Mouse (Mus musculus) E14TG2a.4 (cell line): ENCODE measurements around the gene Csk.

Experiments used
- CTCF ChIP-seq: conservative IDR thresholded peaks from 2 replicates; pipeline ENCODE4 v1.5.1; 2014; ENCODE audit warnings: low read length
- NANOG ChIP-seq: IDR thresholded peaks from 2 replicates; pipeline ENCODE4 v1.6.1; 2014; ENCODE audit warnings: borderline replicate concordance, low read length, mixed read lengths
- POU5F1 ChIP-seq: IDR thresholded peaks from 2 replicates; pipeline ENCODE4 v1.6.1; 2014; ENCODE audit warnings: low read length, borderline replicate concordance

DNA sequence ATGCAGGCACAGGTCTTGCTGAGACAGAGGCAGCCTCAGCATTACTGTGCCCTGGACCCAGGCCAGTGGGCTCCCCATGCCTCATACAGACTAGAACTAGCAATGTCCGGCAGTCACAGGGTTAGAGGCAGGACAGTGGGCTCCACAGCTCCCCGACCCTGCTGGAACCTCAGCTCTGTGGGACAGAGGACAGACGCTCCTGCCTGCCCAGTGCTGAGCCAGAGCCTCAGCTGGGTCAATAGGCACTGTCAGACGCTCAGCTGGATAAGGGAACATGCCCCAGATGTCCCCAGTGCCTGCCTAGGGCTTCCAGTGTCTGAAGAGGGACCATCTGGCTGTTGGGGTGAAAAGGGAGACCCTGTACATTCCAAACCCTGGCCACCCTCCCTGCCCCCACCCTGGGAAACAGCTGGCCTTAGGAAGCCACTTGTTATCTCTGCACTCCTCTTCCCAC, 55.5 kb downstream of the Csk start:
- TF ChIP-seq CTCF: no peak
- TF ChIP-seq NANOG: no peak
- no peak for TF ChIP-seq POU5F1
